Mouse (Mus musculus) thymus, postnatal 14 days (tissue): Measurements from ENCODE around the gene Twf2.

Source experiments
- DNase-seq: peaks from one replicate; pipeline ENCODE4 v3.0.0; 2021

Gene Twf2

DNA sequence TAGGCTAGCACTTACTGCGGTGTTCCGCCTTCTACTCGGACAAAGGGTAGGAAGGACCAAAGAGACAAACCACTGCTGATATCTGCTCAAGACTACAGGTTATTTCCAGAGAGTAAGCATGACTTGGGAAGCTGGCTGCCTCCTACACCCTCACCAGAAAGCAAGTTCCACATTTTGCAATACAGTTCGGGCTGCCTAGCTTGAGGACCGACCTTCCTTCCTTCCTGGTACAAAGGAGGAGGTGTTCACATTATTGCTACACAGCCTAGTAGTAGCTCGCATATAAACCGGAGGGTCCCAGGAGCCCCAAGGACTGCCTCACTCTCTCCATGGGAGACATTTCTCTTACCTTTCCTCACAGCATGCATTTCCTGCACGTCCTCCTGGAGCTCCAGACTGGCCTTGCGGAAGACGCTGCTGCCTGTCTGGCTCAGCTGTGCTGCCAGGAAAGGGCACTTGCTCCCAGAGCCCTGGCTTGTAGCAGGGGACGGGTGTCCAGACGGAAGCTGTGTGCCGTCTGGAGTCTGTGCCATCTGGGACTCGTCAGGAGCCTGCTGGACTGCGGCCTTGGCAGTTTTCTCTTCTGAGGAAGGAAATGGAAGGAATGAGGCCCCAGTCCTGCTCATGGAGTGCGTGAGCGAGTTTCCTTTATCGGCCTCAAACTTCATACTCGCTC, 40.0 kb downstream of the Twf2 start:
- no peak for DNase-seq

DNA sequence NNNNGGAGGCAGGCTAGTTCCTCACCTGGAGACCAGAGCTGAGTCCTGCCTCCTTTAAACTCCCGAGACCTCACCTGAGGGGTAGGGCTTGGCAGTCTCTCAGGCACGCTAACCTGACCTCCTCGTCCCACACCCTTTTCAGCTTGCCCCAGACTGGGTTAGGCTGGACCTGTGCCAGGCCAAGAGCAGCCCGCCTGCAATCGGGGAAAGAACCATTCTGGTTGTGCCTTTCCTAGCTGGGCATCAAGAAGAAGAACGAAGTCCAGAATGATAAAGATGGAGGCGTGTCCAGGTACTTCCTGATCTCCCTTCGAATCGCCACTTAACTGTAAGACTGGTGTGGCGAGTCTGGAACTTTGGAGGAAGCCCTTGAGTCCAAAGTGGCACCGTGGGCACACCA, 46.6 kb downstream of the Twf2 start:
- no peak for DNase-seq

GRCm38 (mm10) chr9:106250245-106250644, 47.3 kb downstream of the Twf2 start:
- DNase-seq = no peak

DNA sequence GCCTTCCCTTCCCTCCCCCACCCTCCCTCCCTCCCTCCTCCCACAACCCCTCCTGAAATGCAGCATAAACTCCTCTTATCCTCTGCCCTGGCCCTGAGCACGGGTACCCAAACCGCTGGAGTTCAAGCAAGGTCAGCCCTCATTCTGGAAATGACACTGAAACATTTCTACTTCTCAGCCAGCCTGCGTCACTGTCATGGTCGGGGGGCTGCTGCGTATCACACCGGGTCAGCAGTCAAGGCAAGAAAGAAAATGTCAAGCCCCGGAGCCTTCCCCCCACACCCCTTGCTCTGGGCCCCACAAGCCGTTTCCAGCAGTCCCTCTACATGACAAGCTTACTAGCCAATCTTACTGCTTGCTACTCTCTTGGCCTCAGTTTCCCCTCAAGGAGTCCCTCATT, 48.2 kb downstream of the Twf2 start:
- no peak for DNase-seq

DNA sequence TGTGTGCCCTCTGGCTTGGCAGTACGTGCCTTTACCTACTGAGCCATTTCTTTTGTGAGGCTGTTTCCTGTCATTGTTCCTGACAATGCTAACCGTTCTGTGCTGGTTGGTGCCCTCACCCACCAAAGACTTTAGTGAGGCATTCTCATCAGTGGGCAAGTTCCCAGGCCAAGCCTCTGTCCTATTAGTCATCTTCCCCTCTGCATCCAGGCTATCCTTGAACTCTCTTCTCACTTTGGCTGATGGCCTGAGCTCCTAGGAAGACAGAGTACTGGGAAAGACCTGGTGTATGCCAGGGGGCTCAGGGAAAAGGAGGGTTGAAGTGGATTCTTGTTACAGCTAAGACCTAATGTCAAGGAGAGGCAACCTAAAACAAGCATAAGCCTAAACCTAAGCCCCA, 51.1 kb downstream of the Twf2 start:
- no peak for DNase-seq

GRCm38 (mm10) chr9:106258412-106258811, 55.5 kb downstream of the Twf2 start:
- no peak for DNase-seq

GRCm38 (mm10) chr9:106258990-106259389, 56.1 kb downstream of the Twf2 start:
- DNase-seq = no peak

DNA sequence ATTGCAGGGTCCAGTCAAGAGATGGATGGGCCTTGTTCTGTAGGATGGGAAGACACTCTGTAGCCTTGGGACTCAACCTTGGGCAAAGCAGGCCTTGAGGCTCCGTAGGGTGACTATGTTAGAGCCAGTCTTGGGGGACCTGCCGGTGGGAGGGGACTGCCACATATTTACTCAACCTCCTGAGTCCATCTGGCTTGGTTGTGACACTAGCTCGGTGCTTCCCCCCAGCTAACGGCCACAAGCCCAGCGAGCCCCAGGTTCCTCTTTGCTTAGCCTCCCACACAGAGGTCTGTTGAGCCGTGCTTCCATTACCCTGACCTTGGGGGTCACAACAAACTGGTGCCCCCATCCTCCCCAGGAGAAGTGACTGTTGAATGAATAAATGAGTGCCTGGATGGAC, 58.1 kb downstream of the Twf2 start:
- no peak for DNase-seq

- DNase-seq = no peak
Measured at GRCm38 (mm10) chr9:106261491-106261890, 58.6 kb downstream of the Twf2 start.

DNA sequence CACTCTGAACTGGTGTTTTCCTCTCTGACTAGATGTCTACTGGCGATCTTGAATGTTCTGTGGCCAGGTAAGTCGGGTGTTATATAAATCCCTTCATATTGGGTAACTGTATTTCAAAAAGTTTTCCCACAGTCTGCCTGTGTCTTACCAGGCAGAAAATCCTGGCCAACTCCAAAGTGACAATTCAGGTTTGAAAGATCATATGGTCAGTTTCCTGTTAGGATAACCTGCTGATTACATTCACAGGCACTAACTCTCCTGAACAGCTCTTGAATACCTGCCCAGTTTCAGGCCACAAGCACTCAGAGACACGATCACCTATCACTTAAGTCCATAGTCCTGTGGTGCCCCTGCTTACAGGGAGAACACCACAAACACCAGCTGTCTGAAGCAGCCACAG, 59.2 kb downstream of the Twf2 start:
- DNase-seq = no peak

- DNase-seq = no peak
Measured at GRCm38 (mm10) chr9:106263381-106263924, 60.5 kb downstream of the Twf2 start.
